Mouse (Mus musculus): ENCODE results near the gene Unc5c. TPM values are rescaled to one million over a fixed set of nuclear protein-coding genes. Genes with fewer than 3 reads are reported as not detected.
A peak's percentile ranks its signal among the peaks of the same experiment; 100 is the strongest.

Gene Unc5c
- polyA plus RNA-seq, 1 experiment from 2014 or later, result 10.3 TPM

GRCm38 (mm10) chr3:141810944-141811343 is 345.9 kb downstream of the Unc5c start:
- Histone ChIP-seq H3K27ac (replicated peaks) (no peak overlapping the region), H3K27me3 (replicated peaks; ENCODE audit: low read depth, poor library complexity, severe bottlenecking) (no peaks in the 10 kb centered on the region), H3K9me3 (no peaks in the 10 kb centered on the region), H3K4me1 (peaks cover 10% of the 10 kb centered on the region), H3K4me3 (no peak overlapping the region), H3K36me3 (replicated peaks) (no peaks in the 10 kb centered on the region)
- 55% methylated on average over 7 of the region's 7 CpGs for WGBS
- DNase-seq (ENCODE audit: low spot score), result no peak

GRCm38 (mm10) chr3:141811348-141811747 is 346.3 kb downstream of the Unc5c start:
- Histone ChIP-seq H3K27ac (replicated peaks) (no peak overlapping the region), H3K4me1 (peaks cover 10% of the 10 kb centered on the region), H3K36me3 (replicated peaks) (no peaks in the 10 kb centered on the region), H3K9me3 (no peaks in the 10 kb centered on the region), H3K27me3 (replicated peaks; ENCODE audit: low read depth, poor library complexity, severe bottlenecking) (no peaks in the 10 kb centered on the region), H3K4me3 (no peak overlapping the region)
- peak; percentile 70 for DNase-seq (ENCODE audit: low spot score)
- WGBS, result 21% methylated on average over 2 of the region's 2 CpGs

GRCm38 (mm10) chr3:141814776-141815175 is 349.8 kb downstream of the Unc5c start:
- 0 out of 2 replicates have a peak, but pooled peaks cover 6% of the 10 kb centered on the region for H3K27me3 ChIP-seq (replicated peaks; ENCODE audit: low read depth, poor library complexity, severe bottlenecking)
- peaks cover 24% of the 10 kb centered on the region for H3K4me1 ChIP-seq
- no peak overlapping the region for H3K4me3 ChIP-seq
- DNase-seq (ENCODE audit: low spot score), result peak; percentile 29
- no peaks in the 10 kb centered on the region for H3K9me3 ChIP-seq
- H3K36me3 ChIP-seq (replicated peaks), result peaks cover 8% of the 10 kb centered on the region; the same call in 1 of the 2 replicates
- H3K27ac ChIP-seq (replicated peaks), result no peak overlapping the region
- 30% methylated on average over 1 of the region's 1 CpGs for WGBS

GRCm38 (mm10) chr3:141818615-141819312 is 353.7 kb downstream of the Unc5c start:
- H3K27ac ChIP-seq (replicated peaks), result peak overlapping the region; percentile 4
- WGBS, result 49% methylated on average over 3 of the region's 3 CpGs
- DNase-seq (ENCODE audit: low spot score), result no peak
- H3K9me3 ChIP-seq, result no peaks in the 10 kb centered on the region
- peaks cover 8% of the 10 kb centered on the region; the same call in 1 of the 2 replicates for H3K36me3 ChIP-seq (replicated peaks)
- 0 out of 2 replicates have a peak, but pooled peaks cover 6% of the 10 kb centered on the region for H3K27me3 ChIP-seq (replicated peaks; ENCODE audit: low read depth, poor library complexity, severe bottlenecking)
- peak overlapping the region; percentile 8; the same call in 1 of the 2 replicates for H3K4me3 ChIP-seq
- peaks cover 21% of the 10 kb centered on the region for H3K4me1 ChIP-seq

- H3K4me3 ChIP-seq, result peak overlapping the region; percentile 8; the same call in 1 of the 2 replicates
Observed at GRCm38 (mm10) chr3:141819331-141819941, 354.4 kb downstream of the Unc5c start.

GRCm38 (mm10) chr3:141828301-141828700 is 363.3 kb downstream of the Unc5c start:
- Histone ChIP-seq H3K27ac (replicated peaks) (no peak overlapping the region), H3K36me3 (replicated peaks) (peaks cover 10% of the 10 kb centered on the region; the same call in 1 of the 2 replicates), H3K4me3 (no peak overlapping the region), H3K27me3 (replicated peaks; ENCODE audit: low read depth, poor library complexity, severe bottlenecking) (no peaks in the 10 kb centered on the region), H3K4me1 (0 out of 2 replicates have a peak, but pooled peaks cover 4% of the 10 kb centered on the region), H3K9me3 (no peaks in the 10 kb centered on the region)
- WGBS, result 85% methylated on average over 5 of the region's 5 CpGs
- no peak for DNase-seq (ENCODE audit: low spot score)

More at GRCm38 (mm10) chr3:141819331-141819941, 354.4 kb downstream of the Unc5c start:
- Histone ChIP-seq H3K9me3 (no peaks in the 10 kb centered on the region), H3K4me1 (peaks cover 21% of the 10 kb centered on the region), H3K27ac (replicated peaks) (peak overlapping the region; percentile 4), H3K36me3 (replicated peaks) (peaks cover 8% of the 10 kb centered on the region; the same call in 1 of the 2 replicates), H3K27me3 (replicated peaks; ENCODE audit: low read depth, poor library complexity, severe bottlenecking) (0 out of 2 replicates have a peak, but pooled peaks cover 6% of the 10 kb centered on the region)
- WGBS, result 23% methylated on average over 13 of the region's 13 CpGs
- DNase-seq (ENCODE audit: low spot score), result peak; percentile 71

GRCm38 (mm10) chr3:141831135-141831534 is 366.1 kb downstream of the Unc5c start:
- H3K4me3 ChIP-seq, result no peak overlapping the region
- DNase-seq (ENCODE audit: low spot score), result peak; percentile 54
- WGBS, result 31% methylated on average over 3 of the region's 3 CpGs
- H3K36me3 ChIP-seq (replicated peaks), result peaks cover 16% of the 10 kb centered on the region; the same call in 1 of the 2 replicates
- 0 out of 2 replicates have a peak, but pooled peaks cover 4% of the 10 kb centered on the region for H3K4me1 ChIP-seq
- no peak overlapping the region for H3K27ac ChIP-seq (replicated peaks)
- H3K27me3 ChIP-seq (replicated peaks; ENCODE audit: low read depth, poor library complexity, severe bottlenecking), result no peaks in the 10 kb centered on the region
- H3K9me3 ChIP-seq, result no peaks in the 10 kb centered on the region

- H3K4me3 ChIP-seq, result no peak overlapping the region
- H3K27me3 ChIP-seq (replicated peaks; ENCODE audit: low read depth, poor library complexity, severe bottlenecking), result no peaks in the 10 kb centered on the region
- H3K9me3 ChIP-seq, result no peaks in the 10 kb centered on the region
- 44% methylated on average over 7 of the region's 7 CpGs for WGBS
- H3K4me1 ChIP-seq, result no peaks in the 10 kb centered on the region
- H3K36me3 ChIP-seq (replicated peaks), result peaks cover 9% of the 10 kb centered on the region; the same call in 1 of the 2 replicates
- H3K27ac ChIP-seq (replicated peaks), result no peak overlapping the region
- peak; percentile 42 for DNase-seq (ENCODE audit: low spot score)
Observed at GRCm38 (mm10) chr3:141838864-141839263, 373.8 kb downstream of the Unc5c start.

GRCm38 (mm10) chr3:141849206-141849605 is 384.2 kb downstream of the Unc5c start:
- H3K36me3 ChIP-seq (replicated peaks), result peaks cover 14% of the 10 kb centered on the region
- 53% methylated on average over 1 of the region's 1 CpGs for WGBS
- 0 out of 2 replicates have a peak, but pooled peaks cover 4% of the 10 kb centered on the region for H3K4me1 ChIP-seq

GRCm38 (mm10) chr3:141850141-141850540 is 385.1 kb downstream of the Unc5c start:
- Histone ChIP-seq H3K9me3 (no peaks in the 10 kb centered on the region), H3K27me3 (replicated peaks; ENCODE audit: low read depth, poor library complexity, severe bottlenecking) (no peaks in the 10 kb centered on the region), H3K4me3 (no peak overlapping the region), H3K36me3 (replicated peaks) (peaks cover 11% of the 10 kb centered on the region), H3K4me1 (0 out of 2 replicates have a peak, but pooled peaks cover 4% of the 10 kb centered on the region), H3K27ac (replicated peaks) (no peak overlapping the region)
- DNase-seq (ENCODE audit: low spot score), result no peak
- 74% methylated on average over 7 of the region's 7 CpGs for WGBS

More at GRCm38 (mm10) chr3:141849206-141849605, 384.2 kb downstream of the Unc5c start:
- DNase-seq (ENCODE audit: low spot score), result no peak
- Histone ChIP-seq H3K9me3 (no peaks in the 10 kb centered on the region), H3K27me3 (replicated peaks; ENCODE audit: low read depth, poor library complexity, severe bottlenecking) (no peaks in the 10 kb centered on the region), H3K4me3 (no peak overlapping the region), H3K27ac (replicated peaks) (no peak overlapping the region)

GRCm38 (mm10) chr3:141854339-141854738 is 389.3 kb downstream of the Unc5c start:
- H3K36me3 ChIP-seq (replicated peaks), result peaks cover 30% of the 10 kb centered on the region
- H3K9me3 ChIP-seq, result no peaks in the 10 kb centered on the region
- H3K4me3 ChIP-seq, result no peak overlapping the region
- 85% methylated on average over 4 of the region's 4 CpGs for WGBS
- H3K4me1 ChIP-seq, result 0 out of 2 replicates have a peak, but pooled peaks cover 4% of the 10 kb centered on the region
- H3K27ac ChIP-seq (replicated peaks), result no peak overlapping the region
- DNase-seq (ENCODE audit: low spot score), result no peak
- H3K27me3 ChIP-seq (replicated peaks; ENCODE audit: low read depth, poor library complexity, severe bottlenecking), result no peaks in the 10 kb centered on the region

- Histone ChIP-seq H3K4me1 (no peaks in the 10 kb centered on the region), H3K9me3 (no peaks in the 10 kb centered on the region), H3K36me3 (replicated peaks) (peaks cover 23% of the 10 kb centered on the region), H3K4me3 (no peak overlapping the region), H3K27ac (replicated peaks) (no peak overlapping the region), H3K27me3 (replicated peaks; ENCODE audit: low read depth, poor library complexity, severe bottlenecking) (no peaks in the 10 kb centered on the region)
- WGBS, result 89% methylated on average over 8 of the region's 8 CpGs
- DNase-seq (ENCODE audit: low spot score), result no peak
Observed at GRCm38 (mm10) chr3:141857123-141857522, 392.1 kb downstream of the Unc5c start.

Data from embryonic facial prominence, embryonic 10.5 days (tissue).